Mouse (Mus musculus): ENCODE measurements at regions not wholly inside any gene's neighbourhood (a gene's known extent, or its start where the extent isn't known, plus 50 kb on each side); places are given as distances from the start of the nearest gene placed in this dataset.

DNA sequence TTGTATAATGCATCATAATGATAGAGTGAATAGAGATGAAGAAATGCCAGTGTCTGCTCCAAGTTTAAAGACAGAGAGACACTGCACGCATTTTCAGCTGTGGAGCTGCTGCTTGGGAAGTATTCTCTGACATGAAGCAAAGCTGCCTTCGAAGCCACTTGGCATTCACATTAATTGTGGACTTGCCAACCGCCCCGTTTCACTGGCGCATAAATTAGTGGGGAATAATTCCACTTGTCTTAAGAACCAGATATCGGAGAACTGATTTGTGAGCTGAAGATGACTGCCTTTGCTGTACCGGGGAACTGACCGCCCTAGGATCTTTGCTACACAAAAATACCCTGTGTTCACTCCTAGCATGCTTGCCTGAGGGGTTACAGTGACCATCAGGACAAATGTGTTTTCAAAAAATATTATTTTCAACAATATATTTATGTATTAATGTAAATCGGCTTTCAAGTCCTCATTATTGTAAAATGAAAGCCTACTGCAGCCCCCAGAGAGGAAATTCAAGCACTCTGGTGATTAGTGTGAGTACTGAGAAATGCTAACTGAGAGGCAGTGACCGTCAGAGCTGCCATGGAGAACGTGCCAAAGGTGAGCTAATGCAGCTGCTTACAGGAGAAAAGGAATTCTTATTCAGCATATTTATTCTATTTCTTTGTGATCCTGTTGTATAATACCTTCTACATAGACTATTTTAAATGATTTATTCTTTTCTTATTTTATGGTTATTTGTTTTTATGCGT, 638.9 kb downstream of the Bcl11a start:
- DNase-seq = no peak

GRCm38 (mm10) chr11:24724259-24724937, 646.5 kb downstream of the Bcl11a start:
- no peak for DNase-seq

DNA sequence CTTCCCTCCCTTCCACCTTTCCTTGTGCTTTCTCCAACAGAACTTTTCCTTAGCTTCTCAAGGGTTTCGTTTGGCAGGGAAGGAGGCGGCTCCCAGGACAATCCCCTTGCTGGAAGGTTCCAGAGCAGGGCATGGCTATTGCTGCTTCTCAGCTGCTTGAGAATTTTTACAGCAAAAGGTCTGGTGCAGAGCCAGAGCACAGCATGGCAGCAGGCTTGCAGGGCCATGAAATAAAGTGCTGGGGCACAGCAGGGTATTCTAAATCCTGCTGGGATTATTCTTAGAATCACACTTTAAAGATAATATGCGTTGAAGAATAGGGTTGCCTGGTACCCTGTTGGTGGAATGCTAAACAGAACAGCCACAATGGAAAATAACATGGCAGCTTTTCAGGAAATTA, 648.5 kb downstream of the Bcl11a start:
- DNase-seq = no peak

DNA sequence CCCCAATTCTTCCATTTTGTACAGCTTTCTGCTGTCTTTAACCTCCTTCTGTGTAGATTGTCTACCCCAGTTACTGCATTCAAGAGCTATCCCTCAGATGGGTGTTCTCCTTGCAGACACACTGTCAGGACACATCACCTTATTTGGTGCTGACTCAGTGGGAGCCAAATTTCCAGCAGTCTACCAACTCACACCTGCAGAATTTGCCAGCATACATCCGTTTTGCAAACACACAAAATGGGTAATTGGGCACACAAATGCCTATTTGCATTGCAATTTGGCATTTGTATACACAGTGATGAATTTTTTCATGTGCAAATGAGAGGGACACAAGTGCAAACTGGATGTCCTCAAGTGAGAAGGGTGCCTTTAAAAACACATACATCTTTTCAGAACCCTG, 649.5 kb downstream of the Bcl11a start:
- DNase-seq = no peak

DNA sequence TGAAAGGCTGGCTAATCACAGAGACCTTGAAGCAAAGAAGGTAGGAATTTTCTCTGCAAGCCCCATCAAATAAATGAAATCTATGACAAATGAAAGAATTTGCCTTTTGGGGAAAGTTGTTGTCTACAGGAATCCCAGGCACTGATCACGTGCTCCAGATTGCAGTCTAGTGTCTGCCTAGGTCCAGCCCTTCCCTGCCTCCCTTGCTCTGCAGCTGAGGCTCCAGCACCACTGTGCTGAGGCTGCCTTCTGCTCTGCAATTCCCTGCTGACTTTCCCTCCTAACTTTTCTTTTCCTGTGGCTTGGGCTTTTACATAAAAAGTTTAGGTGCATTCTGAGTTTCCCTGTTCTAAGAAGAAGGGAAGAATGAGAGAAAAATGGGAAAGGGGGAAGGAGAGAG, 653.6 kb downstream of the Bcl11a start:
- DNase-seq = no peak

DNA sequence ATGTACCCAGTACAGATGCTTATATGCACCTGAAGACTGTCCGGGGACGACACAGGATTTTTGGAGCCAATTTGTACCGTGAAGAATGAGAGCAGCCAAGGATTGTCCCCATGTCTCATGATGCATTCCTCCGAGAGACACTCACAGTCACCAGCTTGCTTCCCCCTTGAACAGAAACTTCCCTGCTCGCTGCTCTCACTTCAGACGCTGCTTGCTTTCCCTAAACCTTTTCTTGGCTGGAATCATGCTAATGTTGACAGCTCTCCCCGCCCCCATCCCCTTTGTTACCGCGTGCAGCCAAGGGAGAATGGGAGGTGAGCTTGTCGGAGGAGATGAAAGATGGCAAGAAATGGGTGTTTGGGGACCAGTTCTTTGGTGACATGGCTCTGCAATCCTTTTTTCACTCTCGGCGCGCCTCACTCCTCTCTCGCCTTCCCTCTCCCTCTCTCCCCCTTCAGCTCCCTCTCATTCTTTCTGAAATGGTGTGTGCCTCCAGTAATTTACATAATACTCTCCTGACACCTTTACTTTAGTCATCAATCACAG, 661.9 kb downstream of the Bcl11a start:
- DNase-seq = no peak

GRCm38 (mm10) chr11:24740466-24740865, 662.6 kb downstream of the Bcl11a start:
- no peak for DNase-seq

DNA sequence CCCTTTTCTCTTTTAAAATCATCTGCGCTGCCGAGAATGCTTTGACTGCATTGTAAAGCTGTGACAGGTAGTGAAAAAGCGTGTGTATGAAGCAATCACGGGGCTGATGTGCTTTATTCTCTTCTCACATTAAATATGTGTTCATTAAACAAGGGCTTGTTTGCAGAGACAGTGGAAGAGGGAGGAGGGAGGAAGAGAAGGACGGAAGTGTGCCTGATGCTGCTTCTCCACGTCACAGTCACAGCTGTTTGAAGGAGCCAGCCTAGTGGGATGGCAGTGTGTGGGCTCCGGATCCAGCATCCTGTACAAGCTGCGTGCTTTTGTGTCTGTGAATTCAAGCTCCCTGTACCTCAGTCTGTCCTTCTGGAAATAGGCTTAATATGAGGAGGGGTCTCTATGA, 664.7 kb downstream of the Bcl11a start:
- no peak for DNase-seq

DNA sequence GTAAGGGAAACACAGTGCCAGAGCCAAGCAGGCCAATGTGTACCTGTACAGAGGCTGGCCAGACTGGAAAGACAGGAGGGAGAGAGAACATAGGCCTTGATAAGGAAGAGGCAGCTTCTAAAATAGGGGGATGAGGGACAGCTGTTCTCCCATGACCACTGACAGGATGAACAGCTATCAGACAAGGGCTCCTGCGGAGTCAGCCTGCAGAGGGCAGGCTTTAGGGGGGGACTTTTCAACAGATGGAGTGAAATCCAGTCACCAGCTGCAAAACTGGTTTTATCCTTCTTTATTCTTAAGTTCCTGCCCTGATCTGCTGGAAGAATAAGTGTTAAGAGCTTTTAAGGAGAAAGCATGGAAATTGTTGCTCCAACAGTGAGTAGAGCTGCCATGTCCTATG, 665.6 kb downstream of the Bcl11a start:
- no peak for DNase-seq

DNA sequence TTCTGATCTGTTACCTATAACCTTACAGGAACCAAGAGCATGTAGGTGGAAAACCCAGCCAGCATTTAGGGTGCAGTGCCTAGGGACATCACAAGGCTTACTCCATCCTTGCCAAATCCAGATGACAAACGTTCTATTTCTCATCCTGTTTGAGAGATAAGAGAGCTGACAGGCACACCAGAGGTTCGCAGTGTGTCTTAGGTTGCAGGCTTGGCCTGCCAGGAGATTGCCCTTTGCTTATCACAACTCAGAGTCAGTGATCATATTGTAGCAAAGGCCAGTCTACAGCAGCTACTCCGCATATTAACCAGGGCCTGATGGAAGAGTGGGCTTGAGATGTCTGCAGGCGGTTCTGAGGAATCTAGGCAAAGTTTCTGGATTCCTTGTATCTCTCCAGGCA, 668.0 kb downstream of the Bcl11a start:
- no peak for DNase-seq

DNA sequence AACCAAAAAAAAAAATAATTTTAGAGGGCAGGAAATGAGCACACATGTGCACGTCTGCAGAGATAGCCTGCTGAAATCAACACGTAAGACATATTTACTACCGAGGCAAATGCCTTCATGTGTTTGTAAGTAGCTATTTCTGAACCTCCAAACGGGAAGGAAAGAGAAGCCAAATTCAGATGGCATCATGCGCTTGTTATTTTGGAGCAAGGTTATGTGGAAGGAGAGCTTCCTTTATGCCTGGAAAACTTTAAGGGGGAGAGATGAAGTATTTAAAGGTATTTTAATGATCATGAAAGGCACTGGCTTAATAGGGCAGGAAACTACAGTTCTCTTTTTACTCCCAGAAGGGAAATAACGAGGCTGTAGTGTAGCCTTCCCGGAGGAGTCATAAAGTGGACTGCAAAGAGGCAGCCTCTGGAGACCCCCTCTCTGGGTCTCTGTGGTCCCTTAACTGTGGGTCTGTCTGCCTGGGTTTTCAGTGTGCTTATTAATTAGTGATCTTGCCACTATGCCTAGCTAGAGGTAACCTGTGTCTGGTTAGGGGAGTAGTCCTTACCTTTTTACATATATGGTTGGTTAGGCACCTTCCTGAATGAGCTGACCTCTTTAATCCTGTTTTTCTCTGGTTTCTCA, 672.4 kb downstream of the Bcl11a start:
- DNase-seq = no peak

GRCm38 (mm10) chr11:24758130-24758529, 680.3 kb downstream of the Bcl11a start:
- no peak for DNase-seq

DNA sequence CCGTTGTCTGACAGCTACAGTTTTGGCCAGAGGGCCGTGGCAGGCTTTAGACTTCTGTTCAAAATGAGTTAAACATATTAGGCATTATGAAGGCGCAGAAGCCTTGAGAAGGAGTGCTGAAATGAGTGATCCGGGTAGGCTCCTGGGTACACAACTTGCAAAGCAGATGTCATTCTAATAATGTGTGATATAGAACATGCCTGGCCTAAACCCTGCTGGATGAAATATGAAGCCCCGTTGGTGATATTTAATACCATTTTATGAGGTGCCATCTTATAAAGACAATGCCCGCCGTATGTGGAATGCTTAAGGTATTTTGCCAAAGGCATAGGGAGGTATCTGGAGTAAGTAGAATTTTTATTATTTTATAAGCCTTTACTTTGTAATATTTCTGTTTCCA, 705.6 kb downstream of the Bcl11a start:
- no peak for DNase-seq

- DNase-seq = no peak
Measured at GRCm38 (mm10) chr11:24789120-24789519, 711.3 kb downstream of the Bcl11a start.

GRCm38 (mm10) chr11:24795510-24796211, 717.8 kb downstream of the Bcl11a start:
- no peak for DNase-seq

- peak; percentile 2 for DNase-seq
Measured at GRCm38 (mm10) chr11:24804623-24805023, 726.8 kb downstream of the Bcl11a start.

GRCm38 (mm10) chr11:24829578-24830401, 751.9 kb downstream of the Bcl11a start:
- DNase-seq = no peak

- DNase-seq = no peak
Measured at GRCm38 (mm10) chr11:24830484-24830883, 752.6 kb downstream of the Bcl11a start.

DNA sequence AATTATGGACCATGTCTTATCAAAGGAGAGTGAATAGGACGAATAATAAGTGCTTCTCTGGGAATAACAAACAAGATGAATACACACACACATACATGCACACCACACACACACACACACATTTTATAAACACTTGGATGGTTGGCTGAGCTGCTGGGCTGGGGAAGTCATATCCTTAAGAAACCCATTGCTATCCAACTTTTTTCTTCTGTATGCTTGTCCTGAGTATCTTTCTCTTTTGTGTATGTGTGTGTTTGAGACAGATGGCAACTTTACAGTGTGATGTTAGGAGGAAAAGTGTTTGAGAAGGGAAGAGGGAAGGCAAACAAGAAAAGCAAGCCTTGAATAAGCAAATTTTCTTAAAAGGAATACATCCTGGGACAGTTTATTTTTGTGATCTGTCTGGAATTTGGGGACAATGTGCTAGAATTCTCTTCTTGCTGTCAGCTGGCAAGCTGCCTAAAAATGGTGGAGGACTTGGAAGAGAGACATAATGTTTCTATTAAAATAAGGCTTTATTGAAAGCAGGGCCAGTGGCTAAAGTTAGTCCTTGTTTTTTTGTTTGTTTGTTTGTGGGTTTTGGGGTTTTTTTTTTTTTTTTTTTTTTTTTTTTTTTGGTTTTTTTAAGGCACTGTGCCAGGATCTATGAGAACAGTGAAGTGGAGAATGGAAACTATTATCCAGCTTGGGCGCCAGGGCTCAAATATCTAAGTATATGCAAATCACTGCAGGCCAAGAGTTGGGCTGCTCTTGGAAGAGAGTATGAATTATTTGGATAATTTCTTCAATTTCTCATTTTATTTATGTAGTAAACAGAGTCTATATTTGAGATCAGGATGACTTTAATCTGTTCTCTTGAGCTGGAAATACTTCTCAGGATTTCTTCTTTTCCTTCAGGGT, 766.2 kb downstream of the Bcl11a start:
- peak; percentile 42 for DNase-seq

DNA sequence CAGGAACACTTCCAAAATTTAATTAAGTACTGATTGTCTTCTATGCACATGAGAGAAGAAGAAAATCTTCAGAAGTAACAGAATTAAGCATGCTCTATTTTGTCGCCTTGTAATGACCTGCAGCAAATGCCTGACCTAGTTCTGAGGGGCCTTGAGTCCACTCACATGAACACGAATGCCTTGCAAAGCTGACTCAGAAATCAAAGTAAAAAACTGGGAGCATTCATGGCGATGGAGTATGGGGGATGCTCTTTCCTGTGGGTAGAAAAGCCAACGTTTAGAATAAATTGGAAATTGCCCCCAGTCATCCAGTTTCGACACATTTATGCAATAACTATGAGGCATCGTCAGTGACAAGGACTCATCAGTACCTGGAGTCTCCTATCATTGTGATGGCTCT, 779.1 kb downstream of the Bcl11a start:
- DNase-seq = no peak

DNA sequence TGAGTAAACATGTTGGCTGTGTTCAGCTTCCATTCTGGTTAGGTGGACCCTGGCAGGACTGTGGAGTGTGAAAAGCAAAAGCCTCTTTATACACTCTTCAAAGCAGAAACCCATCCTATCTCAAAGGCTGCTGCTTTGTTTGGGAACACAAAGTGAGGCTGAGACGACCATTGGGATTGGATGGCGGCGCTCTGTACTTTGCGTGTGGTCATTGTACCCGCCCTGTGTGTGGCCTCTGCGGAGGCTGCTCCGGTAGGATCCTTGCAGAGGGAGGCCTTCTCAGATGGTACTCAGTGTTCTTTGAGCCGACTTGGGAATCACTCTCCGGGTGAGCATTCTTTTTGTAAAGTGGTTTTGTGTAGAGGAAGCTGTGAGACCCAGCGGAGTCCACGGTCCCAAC, 786.8 kb downstream of the Bcl11a start:
- no peak for DNase-seq

Measured in lung, postnatal 10 days (tissue).